Mouse (Mus musculus) embryonic facial prominence, embryonic 15.5 days (tissue): ENCODE results near the gene Zdhhc14. TPM values are rescaled to one million over a fixed set of nuclear protein-coding genes. Genes with fewer than 3 reads are reported as not detected.

Experiments used
- ATAC-seq: fragments of 200-750 bp; cut with Nextera tagmentation; 2 replicates; pipeline ENCODE4 v1.8.0; 2017; ENCODE audit warnings: low read depth, moderate TSS enrichment; ENCODE audit not compliant: insufficient number of reproducible peaks, low FRiP score, low TSS enrichment
- H3K27ac ChIP-seq: fragments of 300-500 bp; sonication (generic); replicated peaks from 2 replicates; pipeline ENCODE4 v1.5.1; 2015; ENCODE audit warnings: mild to moderate bottlenecking, inconsistent platforms
- H3K27me3 ChIP-seq: fragments of 300-500 bp; sonication (generic); 2 replicates; pipeline ENCODE4 v1.6.1; 2015; ENCODE audit warnings: inconsistent platforms
- H3K36me3 ChIP-seq: fragments of 300-500 bp; sonication (generic); 2 replicates; pipeline ENCODE4 v1.6.1; 2015; ENCODE audit warnings: mild to moderate bottlenecking, inconsistent platforms
- H3K4me1 ChIP-seq: fragments of 300-500 bp; sonication (generic); 2 replicates; pipeline ENCODE4 v1.6.1; 2015; ENCODE audit warnings: inconsistent platforms
- H3K4me2 ChIP-seq: fragments of 300-500 bp; sonication (generic); replicated peaks from 2 replicates; pipeline ENCODE4 v1.6.1; 2015; ENCODE audit warnings: mild to moderate bottlenecking, inconsistent platforms
- H3K4me3 ChIP-seq: fragments of 300-500 bp; sonication (generic); replicated peaks from 2 replicates; pipeline ENCODE4 v1.5.1; 2015; ENCODE audit warnings: mild to moderate bottlenecking, inconsistent platforms
- H3K9ac ChIP-seq: fragments of 300-500 bp; sonication (generic); 2 replicates; pipeline ENCODE4 v1.6.1; 2015; ENCODE audit warnings: inconsistent platforms
- H3K9me3 ChIP-seq: fragments of 300-500 bp; sonication (generic); replicated peaks from 2 replicates; pipeline ENCODE4 v1.6.1; 2016; ENCODE audit warnings: inconsistent platforms
- WGBS: fragments of 180-500 bp; shearing (Covaris S2); methylation state at CpG from one replicate; pipeline ENCODE4 v1.1.7; 2015; 5-methylcytosine and 5-hydroxymethylcytosine counted together
- polyA plus RNA-seq: library from polyadenylated mRNA; unstranded; fragments of >200 nt; fragmentation: Nextera tagmentation; extraction: Ambion mirVana; gene quantifications from 2 replicates; pipeline ENCODE4 v1.2.1, GENCODE M21; 2015

Zdhhc14 gene
- polyA plus RNA-seq = 5.2 and 6.4 TPM in 2 replicates

DNA sequence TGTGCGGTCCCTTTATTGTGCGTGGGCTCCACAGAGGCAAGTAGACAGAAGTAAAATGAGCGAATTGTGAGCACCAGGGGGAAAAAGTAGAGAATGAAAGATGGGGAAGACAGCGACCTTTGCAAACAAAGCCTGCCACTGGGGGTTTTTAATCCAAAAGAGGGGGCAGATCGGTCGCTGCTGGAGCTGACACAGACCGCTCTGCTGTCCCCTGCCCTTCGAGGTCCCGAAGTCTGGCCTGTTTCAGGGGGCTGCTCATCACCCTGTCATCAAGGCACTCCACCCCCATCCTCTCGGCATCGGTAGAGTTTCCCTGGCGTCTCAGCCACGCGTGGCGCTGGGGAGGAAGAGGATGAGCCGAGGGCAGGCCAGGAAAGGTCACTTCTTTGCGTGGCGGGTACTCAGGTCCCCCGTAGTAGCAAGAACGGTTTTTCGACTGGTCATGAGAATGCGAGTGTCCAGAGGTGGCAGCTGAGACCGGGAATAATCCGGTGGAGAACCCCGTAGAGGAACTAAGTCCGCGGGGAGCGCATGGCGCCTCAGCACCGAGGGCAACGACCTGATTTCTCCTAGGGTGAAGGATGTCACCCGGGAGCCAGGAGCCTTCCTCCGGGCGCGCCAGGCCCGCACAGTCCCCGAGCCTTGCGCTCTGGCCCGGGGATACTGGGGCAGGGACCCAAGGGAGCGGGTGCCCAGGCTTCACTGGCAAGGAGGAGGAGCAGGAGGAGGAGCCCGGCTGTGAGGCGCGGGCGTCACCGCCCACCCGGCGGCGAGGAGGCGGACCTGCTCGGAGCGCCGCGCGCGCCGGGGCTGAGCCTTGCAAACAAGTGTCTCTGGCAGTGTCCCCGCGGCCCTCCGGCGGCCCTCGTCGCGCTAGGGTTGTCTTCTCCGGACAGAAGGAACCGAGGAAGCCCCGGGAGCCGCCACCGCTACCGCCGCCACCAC, at the start of gene Zdhhc14:
Gene Zdhhc14 (plus strand): TSS at position 757 of the 945 bp plus-strand sequence.
- WGBS = under 1% methylated on average over 69 of the region's 70 CpGs
- H3K4me1 ChIP-seq = peaks cover 18% of the 10 kb centered on the region
- no peaks in the 10 kb centered on the region for H3K9me3 ChIP-seq
- H3K27me3 ChIP-seq = peaks cover 9% of the 10 kb centered on the region; the same call in 1 of the 2 replicates
- peaks cover 4% of the 10 kb centered on the region; the same call in 1 of the 2 replicates for H3K36me3 ChIP-seq
- H3K27ac ChIP-seq = peak within 1 kb of the TSS; percentile 92
- H3K4me3 ChIP-seq = peak within 1 kb of the TSS; percentile 74
- ATAC-seq = peak; percentile 94
- H3K4me2 ChIP-seq = peak within 1 kb of the TSS; percentile 97
- peak within 1 kb of the TSS; percentile 57 for H3K9ac ChIP-seq

DNA sequence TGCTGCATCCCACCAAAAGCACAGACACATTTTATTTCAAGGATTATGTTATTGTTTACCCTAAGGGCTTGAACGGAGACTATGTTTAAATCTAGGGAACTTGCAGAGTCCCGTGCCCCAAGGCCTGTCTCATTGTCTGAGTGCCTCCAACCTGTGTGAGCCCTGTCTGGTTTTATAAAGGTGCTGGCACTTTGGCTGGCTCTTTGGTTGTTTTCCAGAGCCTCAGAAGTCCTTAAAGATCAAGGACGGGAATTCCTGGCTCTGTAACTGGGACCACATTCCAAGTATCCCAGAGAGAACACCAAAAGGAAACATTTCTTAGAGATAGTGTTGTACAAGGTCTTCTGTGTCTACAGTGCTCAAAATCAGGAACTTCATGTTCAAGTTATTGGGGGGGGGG, 49.1 kb upstream of the Zdhhc14 start:
- 41% methylated on average over 3 of the region's 3 CpGs for WGBS
- Histone ChIP-seq H3K4me2 (no peak overlapping the region), H3K9me3 (no peaks in the 10 kb centered on the region), H3K9ac (no peak overlapping the region), H3K27ac (no peak overlapping the region), H3K27me3 (no peaks in the 10 kb centered on the region), H3K4me1 (peaks cover 12% of the 10 kb centered on the region), H3K36me3 (no peaks in the 10 kb centered on the region), H3K4me3 (no peak overlapping the region)
- ATAC-seq = no peak

DNA sequence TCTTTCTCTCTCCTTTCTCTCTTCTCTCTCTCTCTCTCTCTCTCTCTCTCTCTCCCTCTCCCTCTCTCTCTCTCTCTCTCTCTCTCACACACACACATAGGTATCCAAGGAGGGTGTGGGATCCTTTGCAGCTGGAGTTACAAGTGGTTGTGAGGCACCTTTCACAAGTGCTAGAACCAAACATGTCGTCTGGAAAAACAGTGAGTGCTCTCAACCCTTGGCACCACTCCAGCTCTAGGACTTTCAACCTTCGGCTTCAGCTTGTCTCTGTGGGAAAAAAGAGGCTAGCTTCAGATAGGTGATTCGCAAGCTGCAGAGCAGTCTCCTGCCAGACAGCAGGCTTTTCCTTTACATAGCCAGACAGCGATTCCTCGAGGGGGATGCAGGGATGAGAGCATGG, 48.6 kb upstream of the Zdhhc14 start:
- Histone ChIP-seq H3K9me3 (no peaks in the 10 kb centered on the region), H3K27me3 (no peaks in the 10 kb centered on the region), H3K27ac (no peak overlapping the region), H3K9ac (no peak overlapping the region), H3K4me1 (peaks cover 12% of the 10 kb centered on the region), H3K4me2 (no peak overlapping the region), H3K4me3 (no peak overlapping the region), H3K36me3 (no peaks in the 10 kb centered on the region)
- 42% methylated on average over 5 of the region's 5 CpGs for WGBS
- ATAC-seq = no peak

DNA sequence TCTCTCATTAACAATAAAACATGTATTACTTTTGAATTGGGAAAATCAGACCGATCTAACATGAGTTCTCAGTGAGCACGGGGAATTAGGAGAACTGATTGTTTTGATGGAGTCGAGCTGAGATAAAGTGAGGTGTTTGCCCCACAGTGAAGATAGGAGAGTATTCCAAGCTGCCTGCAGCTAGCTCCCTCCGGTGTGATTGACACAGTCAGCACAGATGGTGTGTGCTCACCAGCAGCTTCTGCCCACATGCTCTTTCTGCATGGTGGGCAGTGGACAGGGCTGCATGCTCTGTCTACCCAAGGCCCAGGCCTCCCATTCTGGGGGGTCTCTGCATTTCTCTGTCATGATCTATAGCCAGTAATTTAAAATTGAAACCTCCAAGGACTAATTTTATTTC, 38.7 kb upstream of the Zdhhc14 start:
- WGBS = 76% methylated on average over 4 of the region's 4 CpGs
- H3K4me1 ChIP-seq = no peaks in the 10 kb centered on the region
- H3K4me2 ChIP-seq = no peak overlapping the region
- no peaks in the 10 kb centered on the region for H3K36me3 ChIP-seq
- no peak for ATAC-seq
- no peak overlapping the region for H3K27ac ChIP-seq
- no peak overlapping the region for H3K4me3 ChIP-seq
- H3K27me3 ChIP-seq = no peaks in the 10 kb centered on the region
- no peak overlapping the region for H3K9ac ChIP-seq
- H3K9me3 ChIP-seq = no peaks in the 10 kb centered on the region

DNA sequence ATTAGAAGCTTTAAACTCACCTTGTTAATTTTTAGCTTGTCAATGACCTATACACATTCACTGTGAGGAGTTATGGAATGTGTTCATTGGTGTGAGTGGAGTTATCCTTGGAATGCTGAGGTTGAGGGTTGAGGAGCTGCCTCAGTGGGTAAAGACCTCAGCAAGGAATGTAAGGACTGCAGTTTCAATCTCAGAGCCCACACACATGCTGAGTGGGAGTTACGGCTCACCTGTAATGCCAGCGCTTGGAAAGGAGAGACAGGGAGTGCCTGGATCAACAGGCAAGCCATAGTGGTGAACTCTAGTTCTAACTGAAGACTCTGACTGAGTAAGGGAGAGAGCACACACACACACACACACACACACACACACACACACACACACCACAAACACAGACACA, 28.4 kb upstream of the Zdhhc14 start:
- no peak overlapping the region for H3K4me2 ChIP-seq
- no peaks in the 10 kb centered on the region for H3K27me3 ChIP-seq
- no peak overlapping the region for H3K9ac ChIP-seq
- ATAC-seq = no peak
- 83% methylated on average over 2 of the region's 2 CpGs for WGBS
- no peaks in the 10 kb centered on the region for H3K36me3 ChIP-seq
- no peak overlapping the region for H3K27ac ChIP-seq
- no peaks in the 10 kb centered on the region for H3K4me1 ChIP-seq
- no peak overlapping the region for H3K4me3 ChIP-seq
- H3K9me3 ChIP-seq = no peaks in the 10 kb centered on the region

DNA sequence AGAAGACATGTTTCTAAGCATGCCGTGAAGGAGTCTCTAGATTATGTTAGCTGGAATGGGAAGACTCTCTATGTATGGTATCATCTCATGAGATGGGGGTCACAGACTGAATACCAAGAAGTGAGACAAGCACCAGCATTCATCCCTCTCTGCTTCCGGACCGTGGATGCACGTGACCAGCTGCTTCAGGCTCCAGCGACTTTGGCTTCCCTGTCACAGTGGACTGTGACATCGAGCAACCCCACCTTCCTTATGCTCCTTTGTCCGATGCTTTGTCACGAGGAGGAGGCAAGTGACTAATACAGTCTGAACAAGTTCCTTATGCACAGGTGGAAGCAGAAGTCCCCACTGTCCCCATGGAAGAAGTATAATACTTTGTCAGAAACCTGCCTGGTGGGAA, 25.6 kb upstream of the Zdhhc14 start:
- Histone ChIP-seq H3K36me3 (no peaks in the 10 kb centered on the region), H3K9ac (no peak overlapping the region), H3K27me3 (no peaks in the 10 kb centered on the region), H3K27ac (no peak overlapping the region), H3K4me2 (no peak overlapping the region), H3K9me3 (no peaks in the 10 kb centered on the region), H3K4me3 (no peak overlapping the region), H3K4me1 (no peaks in the 10 kb centered on the region)
- no peak for ATAC-seq
- 82% methylated on average over 8 of the region's 8 CpGs for WGBS

DNA sequence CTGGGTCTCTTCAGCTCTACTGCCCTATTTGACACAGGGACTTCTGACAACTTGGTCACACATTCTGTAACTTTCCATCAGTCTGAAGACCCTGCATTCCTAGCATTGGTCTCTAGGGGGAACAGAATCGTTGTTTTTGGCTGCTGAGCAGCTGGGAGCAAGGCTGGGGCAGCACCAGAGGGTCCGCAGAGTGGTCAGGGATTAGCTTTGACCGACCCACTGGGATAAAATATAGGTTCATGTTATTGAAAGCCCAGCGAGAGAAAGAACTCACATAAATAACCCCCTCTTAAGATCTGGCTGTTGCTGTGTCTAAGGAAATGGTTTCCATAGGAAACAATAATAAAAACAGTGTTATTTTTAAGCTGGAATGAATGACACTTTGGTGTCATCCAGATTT, 25.2 kb upstream of the Zdhhc14 start:
- no peak overlapping the region for H3K27ac ChIP-seq
- H3K9ac ChIP-seq = no peak overlapping the region
- H3K4me3 ChIP-seq = no peak overlapping the region
- no peaks in the 10 kb centered on the region for H3K36me3 ChIP-seq
- ATAC-seq = no peak
- 49% methylated on average over 4 of the region's 4 CpGs for WGBS
- H3K4me1 ChIP-seq = no peaks in the 10 kb centered on the region
- no peak overlapping the region for H3K4me2 ChIP-seq
- no peaks in the 10 kb centered on the region for H3K27me3 ChIP-seq
- no peaks in the 10 kb centered on the region for H3K9me3 ChIP-seq

DNA sequence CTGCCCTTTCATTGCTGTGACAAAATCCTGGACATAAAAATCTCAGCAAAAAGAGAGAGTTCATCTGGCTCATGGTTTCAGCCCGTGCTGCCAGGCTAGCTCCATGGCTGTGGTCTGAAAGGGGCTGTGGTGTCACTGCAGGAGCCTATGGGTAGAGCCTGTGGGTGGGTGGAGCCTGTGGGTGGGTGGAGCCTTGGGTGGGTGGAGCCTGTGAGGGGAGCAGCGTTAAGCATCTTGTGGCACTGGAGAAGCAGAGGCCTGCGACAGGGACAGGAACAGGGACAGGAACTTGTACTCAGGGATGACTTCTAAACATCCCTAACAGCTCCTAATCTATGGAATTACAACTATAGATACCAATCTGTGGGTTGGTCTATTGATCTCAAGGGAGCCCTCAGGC, 20.1 kb upstream of the Zdhhc14 start:
- H3K27ac ChIP-seq = no peak overlapping the region
- no peak for ATAC-seq

DNA sequence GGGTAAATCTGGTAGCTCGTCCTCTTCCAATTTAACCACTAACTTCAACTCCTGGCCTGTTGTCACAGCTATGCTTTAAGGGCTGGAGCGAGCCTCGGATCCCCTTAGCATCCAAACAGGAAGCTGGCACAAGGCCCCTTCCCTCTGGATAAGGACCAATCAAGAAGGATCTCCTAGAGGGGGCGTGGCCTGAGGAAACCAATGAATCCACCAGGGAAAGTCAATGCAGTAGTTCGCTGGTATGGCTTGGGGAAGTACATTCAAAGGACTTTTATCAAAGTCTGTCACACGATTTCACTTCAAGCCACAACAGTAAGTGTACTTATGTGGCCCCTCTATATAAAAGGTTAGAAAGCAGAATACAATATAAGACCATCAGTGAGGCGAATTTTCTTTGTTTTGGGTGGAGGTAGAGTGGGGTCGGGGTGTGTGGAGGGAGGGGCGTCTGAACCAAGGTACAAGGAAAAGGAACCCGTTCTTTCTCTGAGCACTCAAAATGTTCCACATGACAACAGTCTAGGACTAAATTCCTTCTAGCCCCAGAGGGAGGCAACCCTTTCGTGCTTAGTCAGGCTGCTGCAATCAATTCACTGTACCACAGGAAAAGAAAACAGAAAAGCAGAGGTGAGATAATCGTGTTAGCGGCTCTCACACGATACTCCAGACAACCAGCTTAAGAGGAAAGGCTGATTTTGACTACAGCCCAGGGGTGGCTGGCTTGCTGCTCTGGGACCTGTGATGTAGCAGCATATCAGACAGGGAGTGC, 16.2 kb upstream of the Zdhhc14 start:
- no peak for ATAC-seq
- H3K4me3 ChIP-seq = no peak overlapping the region
- 58% methylated on average over 14 of the region's 14 CpGs for WGBS
- H3K4me2 ChIP-seq = no peak overlapping the region
- no peak overlapping the region for H3K9ac ChIP-seq
- H3K36me3 ChIP-seq = no peaks in the 10 kb centered on the region
- no peaks in the 10 kb centered on the region for H3K9me3 ChIP-seq
- H3K27me3 ChIP-seq = no peaks in the 10 kb centered on the region
- no peaks in the 10 kb centered on the region for H3K4me1 ChIP-seq
- H3K27ac ChIP-seq = no peak overlapping the region

More for the DNA sequence above, 20.1 kb upstream of the Zdhhc14 start:
- H3K36me3 ChIP-seq = no peaks in the 10 kb centered on the region
- no peaks in the 10 kb centered on the region for H3K4me1 ChIP-seq
- 42% methylated on average over 3 of the region's 3 CpGs for WGBS
- no peak overlapping the region for H3K4me3 ChIP-seq
- no peaks in the 10 kb centered on the region for H3K27me3 ChIP-seq
- no peak overlapping the region for H3K9ac ChIP-seq
- no peak overlapping the region for H3K4me2 ChIP-seq
- no peaks in the 10 kb centered on the region for H3K9me3 ChIP-seq

DNA sequence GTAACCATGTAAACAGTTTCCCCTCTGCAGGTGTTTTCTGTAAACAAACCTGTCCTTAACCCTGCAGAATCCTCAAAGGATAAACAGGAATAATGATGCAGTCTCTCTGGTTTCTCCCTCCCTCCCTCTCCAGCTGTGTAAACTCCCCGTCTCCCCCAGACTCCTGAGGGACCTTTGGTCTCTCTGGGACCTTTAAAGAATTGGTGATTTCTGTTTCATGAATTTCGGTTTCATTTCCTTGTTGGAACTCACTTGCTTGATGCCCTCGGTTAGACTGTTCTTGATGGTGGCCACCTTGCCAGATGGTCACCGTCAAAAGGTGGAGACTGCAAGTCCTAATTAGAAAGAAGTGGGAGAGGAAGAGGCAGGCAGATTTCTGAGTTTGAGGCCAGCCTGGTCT, 8.9 kb upstream of the Zdhhc14 start:
- H3K27ac ChIP-seq = no peak overlapping the region
- ATAC-seq = no peak
- no peaks in the 10 kb centered on the region for H3K27me3 ChIP-seq
- H3K9ac ChIP-seq = no peak overlapping the region
- 59% methylated on average over 4 of the region's 4 CpGs for WGBS
- H3K9me3 ChIP-seq = no peaks in the 10 kb centered on the region
- H3K36me3 ChIP-seq = no peaks in the 10 kb centered on the region
- H3K4me2 ChIP-seq = no peak overlapping the region
- H3K4me3 ChIP-seq = no peak overlapping the region
- no peaks in the 10 kb centered on the region for H3K4me1 ChIP-seq

DNA sequence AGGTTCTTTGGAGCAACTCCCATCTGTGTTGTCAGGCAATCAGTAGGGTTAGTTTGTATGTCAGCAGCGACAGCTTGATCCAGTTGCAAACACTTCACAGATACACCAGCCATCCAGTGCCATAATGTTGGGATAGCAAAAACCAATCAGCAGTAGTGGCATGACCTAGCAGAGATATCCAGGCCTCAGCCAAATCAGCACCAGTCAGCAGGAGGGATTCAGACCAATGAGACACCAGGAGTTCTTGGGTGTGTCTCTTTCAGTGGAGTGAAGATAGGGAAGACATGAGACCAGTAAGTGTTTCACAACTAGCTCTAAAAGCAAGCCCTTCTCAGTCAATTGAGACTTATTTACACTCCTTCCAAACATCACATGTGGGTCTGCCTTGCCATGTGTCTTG, 7.7 kb upstream of the Zdhhc14 start:
- no peaks in the 10 kb centered on the region for H3K36me3 ChIP-seq
- no peak overlapping the region for H3K4me3 ChIP-seq
- H3K9me3 ChIP-seq = no peaks in the 10 kb centered on the region
- no peak overlapping the region for H3K27ac ChIP-seq
- ATAC-seq = no peak
- no peak overlapping the region for H3K4me2 ChIP-seq
- no peaks in the 10 kb centered on the region for H3K4me1 ChIP-seq
- WGBS = 89% methylated on average over 1 of the region's 1 CpGs
- H3K27me3 ChIP-seq = no peaks in the 10 kb centered on the region
- no peak overlapping the region for H3K9ac ChIP-seq
